Mouse (Mus musculus) limb, embryonic 11.5 days (tissue): ENCODE measurements around the gene Rbm43. TPM values are rescaled to one million over a fixed set of nuclear protein-coding genes. Genes with fewer than 3 reads are reported as not detected.

Experiments
- ATAC-seq: fragments of 200-750 bp; cut with Nextera tagmentation; 2 replicates; pipeline ENCODE4 v1.8.0; 2017; ENCODE audit warnings: low read depth; ENCODE audit not compliant: insufficient number of reproducible peaks, low FRiP score, low TSS enrichment
- DNase-seq: peaks from one replicate; pipeline ENCODE4 v3.0.0-alpha.2; 2015; ENCODE audit warnings: low spot score
- H3K27ac ChIP-seq: fragments of 300-500 bp; sonication (generic); replicated peaks from 2 replicates; pipeline ENCODE4 v1.5.1; 2014; ENCODE audit warnings: low read depth, mild to moderate bottlenecking, low read length
- H3K27me3 ChIP-seq: fragments of 300-500 bp; sonication (generic); 2 replicates; pipeline ENCODE4 v1.6.1; 2014; ENCODE audit warnings: mild to moderate bottlenecking, low read length, mixed read lengths; ENCODE audit not compliant: control insufficient read depth, insufficient read depth
- H3K36me3 ChIP-seq: fragments of 300-500 bp; sonication (generic); 2 replicates; pipeline ENCODE4 v1.6.1; 2014; ENCODE audit warnings: mild to moderate bottlenecking, low read length, moderate library complexity, mixed read lengths; ENCODE audit not compliant: control insufficient read depth, insufficient read depth
- H3K4me1 ChIP-seq: fragments of 300-500 bp; sonication (generic); 2 replicates; pipeline ENCODE4 v1.6.1; 2014; ENCODE audit warnings: low read length, mixed read lengths; ENCODE audit not compliant: control insufficient read depth, insufficient read depth
- H3K4me2 ChIP-seq: fragments of 300-500 bp; sonication (generic); 2 replicates; pipeline ENCODE4 v1.6.1; 2014; ENCODE audit warnings: low read depth, mild to moderate bottlenecking, moderate library complexity; ENCODE audit not compliant: severe bottlenecking
- H3K4me3 ChIP-seq: fragments of 300-500 bp; sonication (generic); 2 replicates; pipeline ENCODE4 v1.5.1; 2014; ENCODE audit warnings: low read depth, low read length
- H3K9ac ChIP-seq: fragments of 300-500 bp; sonication (generic); 2 replicates; pipeline ENCODE4 v1.6.1; 2014; ENCODE audit warnings: mild to moderate bottlenecking, low read length
- H3K9me3 ChIP-seq: fragments of 300-500 bp; sonication (generic); 2 replicates; pipeline ENCODE4 v1.6.1; 2016; ENCODE audit warnings: low read length; ENCODE audit not compliant: control insufficient read depth
- WGBS: fragments of 180-500 bp; shearing (Covaris S2); extraction: QIAGEN DNeasy Blood & Tissue Kit; methylation state at CpG from one replicate; pipeline ENCODE4 v1.1.7; 2014; 5-methylcytosine and 5-hydroxymethylcytosine counted together
- polyA plus RNA-seq: library from polyadenylated mRNA; unstranded; fragments of >200 nt; fragmentation: Nextera tagmentation; extraction: Ambion mirVana; gene quantifications from 2 replicates; pipeline ENCODE4 v1.2.1, GENCODE M21; 2014

Rbm43 gene
- polyA plus RNA-seq, 1 experiment from 2014 or later = 9.1 TPM

DNA sequence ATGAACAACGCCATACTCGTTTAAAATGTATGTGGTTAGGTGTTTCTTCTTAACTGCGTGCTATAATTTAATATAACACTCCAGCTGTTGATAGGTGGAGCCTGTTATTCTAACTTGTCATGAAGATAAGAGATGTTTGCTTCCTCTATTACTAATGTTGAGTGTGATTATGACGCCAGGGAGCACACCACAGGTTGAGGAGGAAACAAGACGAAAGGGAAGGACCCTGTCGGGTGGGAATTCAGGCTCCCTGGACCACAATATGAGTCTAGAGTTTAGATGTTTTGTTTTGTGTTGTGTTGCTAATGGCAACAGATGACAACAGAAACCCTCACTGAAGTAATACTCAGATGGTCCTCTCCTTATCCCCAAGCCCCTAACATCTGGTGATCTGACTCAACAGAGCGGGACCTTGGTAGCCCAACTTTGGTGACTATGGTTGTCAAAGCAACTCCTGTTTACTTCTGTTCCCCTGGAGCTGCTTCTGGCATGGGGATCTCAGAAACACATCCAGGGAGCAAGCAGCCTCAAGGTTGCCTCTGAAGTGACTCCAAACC is 18.8 kb upstream of the Rbm43 start:
- H3K27ac ChIP-seq = no peak overlapping the region
- H3K27me3 ChIP-seq = no peaks in the 10 kb centered on the region
- no peak for DNase-seq
- no peaks in the 10 kb centered on the region; the same call in 1 of the 2 replicates for H3K9me3 ChIP-seq
- no peak overlapping the region for H3K9ac ChIP-seq
- H3K4me1 ChIP-seq = no peaks in the 10 kb centered on the region
- H3K4me2 ChIP-seq = no peak overlapping the region
- ATAC-seq = no peak
- no peaks in the 10 kb centered on the region for H3K36me3 ChIP-seq
- H3K4me3 ChIP-seq = no peak overlapping the region
- WGBS = 87% methylated on average over 7 of the region's 7 CpGs

DNA sequence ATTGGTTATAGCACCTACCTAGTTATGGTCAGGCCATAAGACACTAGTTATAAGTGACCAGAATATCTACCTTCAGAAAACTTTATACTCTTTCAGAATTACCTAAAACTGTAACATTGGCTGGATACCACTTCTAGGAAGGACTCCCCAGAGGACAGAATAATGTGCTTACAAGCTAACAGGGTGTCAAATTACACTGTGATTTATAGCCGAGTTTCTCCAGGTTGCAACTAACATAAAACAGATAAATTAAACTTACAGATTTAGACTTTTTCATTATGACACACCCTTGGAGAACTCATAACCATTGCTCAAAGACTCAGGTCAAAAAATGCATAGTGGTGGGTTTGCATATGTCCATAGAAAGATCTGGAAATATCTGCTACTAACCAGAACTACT is 15.9 kb upstream of the Rbm43 start:
- no peak overlapping the region for H3K4me2 ChIP-seq
- H3K36me3 ChIP-seq = no peaks in the 10 kb centered on the region
- H3K4me3 ChIP-seq = no peak overlapping the region
- H3K27ac ChIP-seq = no peak overlapping the region
- ATAC-seq (no peak), DNase-seq (no peak)
- H3K9ac ChIP-seq = no peak overlapping the region
- no peaks in the 10 kb centered on the region for H3K4me1 ChIP-seq
- 40% methylated on average over 1 of the region's 1 CpGs for WGBS
- no peaks in the 10 kb centered on the region for H3K9me3 ChIP-seq
- no peaks in the 10 kb centered on the region for H3K27me3 ChIP-seq

DNA sequence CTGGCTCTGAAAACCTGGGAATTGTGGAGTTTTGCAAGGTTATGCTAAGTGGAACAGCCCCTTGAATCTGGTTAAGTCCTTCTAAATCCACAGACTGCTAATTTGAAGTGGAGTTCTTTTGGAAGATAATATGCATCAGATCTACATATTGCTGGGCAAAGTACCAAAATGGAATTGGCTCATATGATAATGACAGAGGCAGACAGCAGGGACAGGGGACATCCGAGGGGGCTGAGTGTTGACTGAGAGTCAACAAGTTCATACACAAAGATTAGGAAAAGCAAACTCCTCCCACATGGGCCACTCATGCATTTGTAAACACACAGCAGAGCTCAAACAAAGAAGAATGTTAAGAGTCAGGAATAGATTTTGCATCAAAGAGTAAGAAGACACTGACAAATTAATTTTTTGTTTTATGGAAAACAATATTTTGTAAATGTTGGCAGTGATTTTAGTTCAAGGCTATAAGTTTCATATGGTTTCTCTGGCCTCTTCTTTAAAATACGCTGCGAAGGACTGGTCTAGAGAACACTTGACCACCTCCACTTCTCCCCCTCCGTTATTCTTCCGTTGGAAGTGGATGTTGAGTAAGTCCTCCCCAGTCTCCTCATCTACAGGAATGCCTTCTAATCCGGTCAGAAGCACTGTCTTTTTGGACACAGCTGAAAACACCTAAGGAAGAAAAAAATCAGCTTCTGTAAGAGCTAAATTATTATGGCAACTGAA is 13.3 kb upstream of the Rbm43 start:
- ATAC-seq = no peak
- Histone ChIP-seq H3K4me1 (no peaks in the 10 kb centered on the region), H3K9me3 (no peaks in the 10 kb centered on the region), H3K27me3 (no peaks in the 10 kb centered on the region), H3K4me2 (no peak overlapping the region), H3K4me3 (no peak overlapping the region), H3K36me3 (no peaks in the 10 kb centered on the region), H3K9ac (no peak overlapping the region), H3K27ac (no peak overlapping the region)
- no peak for DNase-seq
- WGBS = 90% methylated on average over 6 of the region's 6 CpGs

DNA sequence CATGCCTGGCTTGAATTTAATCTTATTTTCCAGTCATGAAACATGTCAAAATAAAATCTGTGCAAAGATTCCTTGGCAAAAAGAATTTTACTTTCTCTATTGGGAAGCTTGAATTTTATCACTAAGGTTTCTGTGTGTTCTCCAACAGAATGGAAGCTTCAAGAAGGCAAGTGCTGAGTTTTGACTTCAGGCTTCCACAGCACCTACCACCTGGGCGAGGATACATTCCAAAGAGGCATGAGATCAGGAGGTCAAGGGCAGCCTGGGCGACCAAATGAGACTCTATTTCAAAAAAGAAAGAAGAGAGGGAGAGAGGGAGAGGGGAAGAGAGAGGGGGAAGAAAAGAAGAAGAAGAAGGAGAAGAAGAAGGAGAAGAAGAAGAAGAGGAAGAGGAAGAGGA is 10.8 kb upstream of the Rbm43 start:
- DNase-seq = no peak
- no peak overlapping the region for H3K9ac ChIP-seq
- no peak overlapping the region for H3K4me2 ChIP-seq
- H3K9me3 ChIP-seq = no peaks in the 10 kb centered on the region
- H3K27ac ChIP-seq = no peak overlapping the region
- H3K27me3 ChIP-seq = no peaks in the 10 kb centered on the region
- WGBS = 76% methylated on average over 2 of the region's 2 CpGs
- no peaks in the 10 kb centered on the region for H3K4me1 ChIP-seq
- no peak overlapping the region for H3K4me3 ChIP-seq
- H3K36me3 ChIP-seq = no peaks in the 10 kb centered on the region
- no peak for ATAC-seq

GRCm38 (mm10) chr2:51941832-51942231 is 6.9 kb upstream of the Rbm43 start:
- DNase-seq = no peak
- WGBS = 90% methylated on average over 7 of the region's 7 CpGs
- no peak overlapping the region for H3K27ac ChIP-seq
- H3K9ac ChIP-seq = no peak overlapping the region
- H3K9me3 ChIP-seq = no peaks in the 10 kb centered on the region
- H3K27me3 ChIP-seq = no peaks in the 10 kb centered on the region
- no peaks in the 10 kb centered on the region for H3K36me3 ChIP-seq
- ATAC-seq = no peak
- H3K4me1 ChIP-seq = no peaks in the 10 kb centered on the region
- no peak overlapping the region for H3K4me2 ChIP-seq
- no peak overlapping the region for H3K4me3 ChIP-seq

DNA sequence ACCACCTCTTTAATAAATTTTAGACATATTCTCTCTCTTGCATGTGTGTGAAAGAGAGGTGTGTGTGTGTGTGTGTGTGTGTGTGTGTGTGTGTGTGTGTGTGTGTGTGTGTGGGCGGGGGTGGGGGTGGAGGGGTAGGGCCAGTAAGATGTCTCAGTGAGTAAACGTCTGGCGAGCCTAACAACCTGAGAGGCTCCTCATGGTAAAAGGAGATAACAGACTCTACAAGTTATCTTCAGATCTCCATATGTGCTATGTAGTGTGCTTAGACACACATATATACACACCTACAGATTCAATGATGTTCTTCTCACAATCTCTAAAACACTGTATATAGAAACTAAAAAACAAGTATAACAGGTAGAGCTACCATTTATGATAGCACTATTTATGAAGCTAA is 3.8 kb upstream of the Rbm43 start:
- Histone ChIP-seq H3K36me3 (no peaks in the 10 kb centered on the region), H3K27me3 (no peaks in the 10 kb centered on the region), H3K9me3 (no peaks in the 10 kb centered on the region), H3K4me1 (0 out of 2 replicates have a peak, but pooled peaks cover 2% of the 10 kb centered on the region), H3K9ac (no peak overlapping the region), H3K27ac (no peak overlapping the region), H3K4me2 (no peak overlapping the region), H3K4me3 (no peak overlapping the region)
- WGBS = 80% methylated on average over 3 of the region's 3 CpGs
- DNase-seq (no peak), ATAC-seq (no peak)

DNA sequence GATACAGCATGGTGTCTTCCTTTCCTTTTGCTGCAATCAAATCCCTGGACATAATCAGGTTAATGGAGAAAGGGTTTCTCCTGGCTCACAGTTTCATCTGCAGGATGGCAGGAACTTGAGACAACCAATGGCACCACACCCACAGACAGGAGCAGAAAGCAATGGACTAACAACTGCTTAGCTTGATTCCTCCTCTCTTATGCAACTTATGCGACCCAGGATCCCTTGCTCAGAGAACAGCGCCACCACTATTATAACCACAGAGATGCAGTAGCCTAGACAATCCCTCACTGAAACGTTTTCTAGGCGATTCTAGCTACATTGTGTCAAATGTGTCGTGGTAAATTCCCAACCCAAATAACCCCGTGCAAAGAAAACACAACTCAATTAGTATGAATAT is 2.0 kb upstream of the Rbm43 start:
- WGBS = 68% methylated on average over 6 of the region's 6 CpGs
- Histone ChIP-seq H3K9me3 (no peaks in the 10 kb centered on the region), H3K4me1 (0 out of 2 replicates have a peak, but pooled peaks cover 2% of the 10 kb centered on the region), H3K9ac (no peak overlapping the region), H3K4me2 (no peak overlapping the region), H3K4me3 (no peak overlapping the region), H3K36me3 (no peaks in the 10 kb centered on the region), H3K27ac (no peak overlapping the region), H3K27me3 (no peaks in the 10 kb centered on the region)
- ATAC-seq = no peak
- no peak for DNase-seq

DNA sequence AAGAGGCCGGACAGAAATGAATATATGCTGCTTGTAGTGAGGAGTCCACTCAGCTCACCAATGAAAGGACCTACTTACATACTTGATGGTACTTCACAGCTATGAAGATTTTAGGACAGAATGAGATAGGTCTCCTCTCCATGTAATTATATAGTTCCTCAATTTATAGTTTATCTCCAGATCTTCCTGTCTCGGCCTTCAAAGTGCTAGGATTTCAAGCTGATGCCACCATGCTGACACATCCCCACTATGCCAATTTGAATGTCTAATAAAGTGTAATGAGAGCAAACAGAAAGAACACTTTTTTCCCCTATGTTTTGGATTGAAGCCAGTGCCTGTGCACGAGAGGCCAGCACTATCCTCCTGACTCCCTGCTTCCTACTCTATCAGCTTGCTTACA is 1.6 kb upstream of the Rbm43 start:
- H3K4me3 ChIP-seq = no peak overlapping the region
- 0 out of 2 replicates have a peak, but pooled peaks cover 2% of the 10 kb centered on the region for H3K4me1 ChIP-seq
- H3K9ac ChIP-seq = no peak overlapping the region
- no peaks in the 10 kb centered on the region for H3K36me3 ChIP-seq
- 80% methylated on average over 3 of the region's 3 CpGs for WGBS
- no peaks in the 10 kb centered on the region for H3K9me3 ChIP-seq
- no peaks in the 10 kb centered on the region for H3K27me3 ChIP-seq
- DNase-seq (no peak), ATAC-seq (no peak)
- no peak overlapping the region for H3K4me2 ChIP-seq
- no peak overlapping the region for H3K27ac ChIP-seq
